Mouse (Mus musculus): ENCODE results near the gene Hmg20b. TPM values are rescaled to one million over a fixed set of nuclear protein-coding genes. Genes with fewer than 3 reads are reported as not detected.

The Hmg20b gene
- total and polyA plus RNA-seq, 2 experiments from 2014 or later: 9.6 to 24.5 TPM

DNA sequence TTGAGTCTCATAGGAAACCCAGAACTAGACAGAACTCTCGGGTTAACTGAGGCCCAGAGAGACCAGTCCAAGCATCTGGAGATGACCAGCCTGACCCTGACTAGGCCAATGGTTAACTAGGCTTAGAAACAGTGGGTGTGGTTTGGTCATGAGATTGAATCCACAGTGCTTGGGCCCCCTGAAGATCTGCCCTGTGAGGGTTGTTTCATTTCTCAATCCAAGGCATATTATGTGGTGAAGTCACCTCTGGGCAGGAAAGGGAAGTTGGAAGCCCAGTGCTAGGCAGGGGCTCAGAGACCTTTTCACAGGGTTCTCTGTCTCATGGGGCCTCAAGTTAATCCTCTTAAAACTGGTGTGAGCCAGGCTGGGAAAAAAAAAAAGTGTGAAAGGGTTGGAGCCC lies 8.6 kb upstream of the Hmg20b start:
- Histone ChIP-seq H3K4me2 (ENCODE audit: low read depth, low read length, poor library complexity, severe bottlenecking) (peak overlapping the region; percentile 91), H3K4me1 (ENCODE audit: insufficient read depth, low read length) (peaks cover 4% of the 10 kb centered on the region), H3K27ac (ENCODE audit: low read depth, low read length) (no peak overlapping the region), H3K4me3 (ENCODE audit: low read depth, low read length) (peak overlapping the region; percentile 80; the same call in 1 of the 2 replicates), H3K9ac (replicated peaks; ENCODE audit: low read length, poor library complexity, severe bottlenecking) (peak overlapping the region; percentile 87; the same call in 1 of the 2 replicates), H3K36me3 (ENCODE audit: insufficient read depth, low read length) (peaks cover 22% of the 10 kb centered on the region), H3K9me3 (ENCODE audit: low read length) (no peaks in the 10 kb centered on the region), H3K27me3 (ENCODE audit: insufficient read depth, low read length) (0 out of 2 replicates have a peak, but pooled peaks cover 12% of the 10 kb centered on the region)
- ATAC-seq (ENCODE audit: low FRiP score): no peak
- 68% methylated on average over 1 of the region's 1 CpGs for WGBS
- no peak for TF ChIP-seq CTCF (IDR thresholded peaks at IDR 0.05)
- DNase-seq (ENCODE audit: low spot score): no peak

DNA sequence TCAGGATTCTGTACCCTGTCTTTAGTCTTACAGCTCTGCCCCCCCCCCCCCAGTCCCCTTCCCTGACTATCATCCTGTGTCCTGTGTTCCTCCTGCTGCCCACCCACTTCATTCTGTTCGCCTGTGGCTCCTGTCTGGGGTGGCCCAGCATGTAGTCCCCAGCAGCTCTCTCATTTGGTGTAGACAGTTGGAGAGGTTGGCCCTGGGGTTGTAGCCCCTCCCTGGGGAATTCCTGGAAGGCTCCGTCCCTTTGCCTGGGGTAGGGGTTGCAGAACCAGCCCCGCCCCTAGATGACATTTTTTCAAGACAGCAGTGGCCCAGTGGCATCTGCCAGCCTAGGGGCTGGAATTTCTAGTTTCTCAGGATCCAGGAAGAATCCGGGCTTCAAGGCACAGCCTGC lies 7.9 kb upstream of the Hmg20b start:
- Histone ChIP-seq H3K4me3 (ENCODE audit: low read depth, low read length) (peak overlapping the region; percentile 80), H3K9ac (replicated peaks; ENCODE audit: low read length, poor library complexity, severe bottlenecking) (peak overlapping the region; percentile 87), H3K36me3 (ENCODE audit: insufficient read depth, low read length) (peaks cover 22% of the 10 kb centered on the region), H3K27ac (ENCODE audit: low read depth, low read length) (no peak overlapping the region), H3K4me2 (ENCODE audit: low read depth, low read length, poor library complexity, severe bottlenecking) (peak overlapping the region; percentile 91), H3K4me1 (ENCODE audit: insufficient read depth, low read length) (peaks cover 4% of the 10 kb centered on the region), H3K27me3 (ENCODE audit: insufficient read depth, low read length) (0 out of 2 replicates have a peak, but pooled peaks cover 7% of the 10 kb centered on the region), H3K9me3 (ENCODE audit: low read length) (no peaks in the 10 kb centered on the region)
- ATAC-seq (ENCODE audit: low FRiP score): no peak; the same call in 1 of the 2 replicates
- 23% methylated on average over 4 of the region's 4 CpGs for WGBS
- TF ChIP-seq CTCF (IDR thresholded peaks at IDR 0.05): no peak
- DNase-seq (ENCODE audit: low spot score): no peak

DNA sequence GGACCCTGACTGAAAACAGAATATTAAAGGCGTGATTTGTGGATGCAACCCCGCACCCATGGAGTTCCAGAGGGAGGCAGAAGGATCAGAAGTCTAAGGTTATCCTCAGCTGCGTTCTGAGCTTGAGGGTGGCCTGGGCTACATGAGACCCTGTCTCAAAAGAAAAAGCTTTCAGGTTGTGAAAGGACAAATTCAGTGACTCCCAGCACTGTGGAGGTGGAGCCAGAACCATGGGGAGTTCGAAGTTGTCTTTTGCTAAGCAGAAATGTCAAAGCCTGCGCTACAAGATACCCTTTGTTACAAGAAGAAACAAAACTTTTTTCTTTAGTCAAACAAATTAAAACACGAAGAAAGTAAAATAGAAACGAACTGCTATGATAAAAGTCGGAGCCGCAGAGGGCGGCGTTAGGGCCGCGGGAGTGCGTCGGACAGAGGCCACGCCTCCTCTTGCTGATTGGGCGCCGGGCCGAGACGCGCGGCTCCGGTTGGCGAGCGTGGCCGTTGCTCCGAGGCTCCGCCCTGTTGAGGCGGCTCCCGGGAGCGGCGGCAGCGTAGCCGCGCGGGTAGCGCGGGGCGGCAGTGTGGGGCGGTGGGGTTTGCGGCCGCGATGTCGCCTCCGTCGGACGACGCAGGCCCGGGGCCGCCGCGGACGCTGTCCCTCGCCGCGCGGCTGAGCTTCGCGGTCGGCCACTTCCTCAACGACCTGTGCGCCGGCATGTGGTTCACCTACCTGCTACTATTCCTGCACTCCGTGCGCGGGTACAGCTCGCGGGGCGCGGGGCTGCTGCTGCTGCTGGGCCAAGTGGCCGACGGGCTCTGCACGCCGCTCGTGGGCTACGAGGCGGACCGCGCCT lies 6.9 kb upstream of the Hmg20b start, which contains the start of gene Mfsd12:
Mfsd12 (plus strand) TSS at position 501 of the 854 bp plus-strand sequence.
- 2% methylated on average over 66 of the region's 79 CpGs for WGBS
- no peak within 1 kb of the TSS for H3K27ac ChIP-seq (ENCODE audit: low read depth, low read length)

DNA sequence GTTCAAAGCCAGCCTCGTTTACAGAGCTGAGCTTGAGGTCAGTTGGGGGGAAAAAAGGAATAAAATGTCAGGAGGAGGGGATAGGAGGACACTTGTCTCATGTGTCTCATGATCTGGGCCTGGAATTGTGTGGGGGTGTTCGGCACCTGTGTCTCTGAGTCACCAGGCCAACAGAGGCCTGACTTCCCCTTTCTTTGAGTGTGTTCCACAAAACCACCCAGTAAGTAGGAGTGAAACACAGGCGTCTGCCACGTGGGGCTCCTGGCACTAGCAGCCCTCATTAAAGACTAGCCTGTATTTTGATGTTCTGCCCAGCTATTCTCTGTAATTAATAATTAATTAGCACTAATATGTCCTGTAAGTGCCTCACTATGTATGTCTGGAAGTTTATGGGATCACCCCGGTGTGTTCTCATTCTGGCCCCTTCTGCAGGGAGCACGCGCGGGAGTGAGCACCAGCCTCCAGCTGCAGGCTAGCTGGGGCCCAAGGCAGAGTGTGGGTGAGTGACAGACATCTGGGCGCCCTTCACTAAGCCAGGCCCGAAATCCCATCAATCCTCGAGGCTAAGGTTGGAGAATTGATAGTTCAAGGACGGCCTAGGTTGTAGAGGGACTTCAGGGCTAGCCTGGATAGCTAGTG lies 6.2 kb upstream of the Hmg20b start:
- no peaks in the 10 kb centered on the region for H3K9me3 ChIP-seq (ENCODE audit: low read length)
- peaks cover 9% of the 10 kb centered on the region for H3K36me3 ChIP-seq (ENCODE audit: insufficient read depth, low read length)
- 60% methylated on average over 12 of the region's 12 CpGs for WGBS
- no peaks in the 10 kb centered on the region for H3K27me3 ChIP-seq (ENCODE audit: insufficient read depth, low read length)
- ATAC-seq (ENCODE audit: low FRiP score): no peak
- no peak overlapping the region for H3K4me3 ChIP-seq (ENCODE audit: low read depth, low read length)
- TF ChIP-seq CTCF (IDR thresholded peaks at IDR 0.05): no peak
- no peak for DNase-seq (ENCODE audit: low spot score)
- H3K4me2 ChIP-seq (ENCODE audit: low read depth, low read length, poor library complexity, severe bottlenecking): no peak overlapping the region; the same call in 1 of the 2 replicates
- peaks cover 4% of the 10 kb centered on the region for H3K4me1 ChIP-seq (ENCODE audit: insufficient read depth, low read length)
- H3K9ac ChIP-seq (replicated peaks; ENCODE audit: low read length, poor library complexity, severe bottlenecking): 0 out of 2 replicates have a peak overlapping the region, but pooled peaks have one; percentile 13
- no peak overlapping the region for H3K27ac ChIP-seq (ENCODE audit: low read depth, low read length)

More for the DNA sequence above, 6.9 kb upstream of the Hmg20b start, which contains the start of gene Mfsd12:
- peak within 1 kb of the TSS; percentile 87 for H3K9ac ChIP-seq (replicated peaks; ENCODE audit: low read length, poor library complexity, severe bottlenecking)
- TF ChIP-seq CTCF (IDR thresholded peaks at IDR 0.05): no peak
- peak within 1 kb of the TSS; percentile 80 for H3K4me3 ChIP-seq (ENCODE audit: low read depth, low read length)
- DNase-seq (ENCODE audit: low spot score): peak; percentile 93
- ATAC-seq (ENCODE audit: low FRiP score): peak; percentile 92
- H3K9me3 ChIP-seq (ENCODE audit: low read length): no peaks in the 10 kb centered on the region
- no peaks in the 10 kb centered on the region for H3K27me3 ChIP-seq (ENCODE audit: insufficient read depth, low read length)
- H3K36me3 ChIP-seq (ENCODE audit: insufficient read depth, low read length): peaks cover 14% of the 10 kb centered on the region
- H3K4me2 ChIP-seq (ENCODE audit: low read depth, low read length, poor library complexity, severe bottlenecking): peak within 1 kb of the TSS; percentile 91
- peaks cover 4% of the 10 kb centered on the region for H3K4me1 ChIP-seq (ENCODE audit: insufficient read depth, low read length)

DNA sequence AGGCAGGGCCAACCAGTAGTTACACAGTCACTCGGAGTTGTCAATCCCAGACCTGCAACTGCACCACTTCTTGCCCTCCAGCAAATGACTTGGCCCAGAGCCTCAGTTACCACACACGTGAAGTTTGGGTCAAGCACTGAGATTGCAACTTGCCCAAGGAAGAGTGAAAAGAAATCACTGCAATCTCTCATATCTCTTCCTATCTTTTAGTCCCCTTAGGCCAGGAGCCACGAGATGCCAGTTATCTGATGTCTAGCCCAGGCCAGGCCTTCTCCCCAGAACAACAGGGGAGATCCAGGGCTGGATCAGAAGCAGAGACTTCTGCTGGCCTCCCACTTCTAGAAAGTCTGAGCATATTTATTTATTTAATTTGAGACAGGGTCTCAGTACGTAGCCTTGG lies 5.3 kb upstream of the Hmg20b start:
- Histone ChIP-seq H3K4me1 (ENCODE audit: insufficient read depth, low read length) (peaks cover 4% of the 10 kb centered on the region), H3K4me3 (ENCODE audit: low read depth, low read length) (no peak overlapping the region), H3K36me3 (ENCODE audit: insufficient read depth, low read length) (peaks cover 4% of the 10 kb centered on the region; the same call in 1 of the 2 replicates), H3K4me2 (ENCODE audit: low read depth, low read length, poor library complexity, severe bottlenecking) (no peak overlapping the region), H3K9ac (replicated peaks; ENCODE audit: low read length, poor library complexity, severe bottlenecking) (no peak overlapping the region), H3K27me3 (ENCODE audit: insufficient read depth, low read length) (no peaks in the 10 kb centered on the region), H3K9me3 (ENCODE audit: low read length) (no peaks in the 10 kb centered on the region), H3K27ac (ENCODE audit: low read depth, low read length) (no peak overlapping the region)
- 69% methylated on average over 4 of the region's 4 CpGs for WGBS
- no peak for DNase-seq (ENCODE audit: low spot score)
- ATAC-seq (ENCODE audit: low FRiP score): no peak
- TF ChIP-seq CTCF (IDR thresholded peaks at IDR 0.05): no peak
